Mouse (Mus musculus) kidney, postnatal 10 days (tissue): ENCODE data around the gene Mrpl24.

Experiments
- DNase-seq: peaks from one replicate; pipeline ENCODE4 v3.0.0; 2021; ENCODE audit warnings: mixed read lengths

Gene Mrpl24

DNA sequence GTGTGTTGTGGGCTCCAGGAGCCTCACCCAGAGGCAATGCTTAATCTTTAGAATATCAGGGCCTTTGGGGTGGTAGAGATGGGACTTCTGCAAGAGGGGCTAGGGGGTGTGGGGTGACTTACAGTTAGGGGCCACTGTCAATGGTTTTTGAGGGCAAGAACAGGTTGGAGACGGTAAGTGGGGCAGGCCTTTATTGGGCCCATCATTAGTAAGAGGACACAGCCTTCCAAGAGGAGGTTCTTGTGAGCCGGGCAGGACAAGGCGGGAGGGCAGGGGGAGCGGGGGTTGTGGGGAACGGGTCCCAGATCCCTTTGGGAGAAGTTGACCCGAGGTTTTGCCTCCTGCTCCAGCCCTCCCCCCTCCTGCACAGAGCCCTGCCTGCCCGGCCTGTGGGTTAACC, 5.8 kb upstream of the Mrpl24 start:
- no peak for DNase-seq

DNA sequence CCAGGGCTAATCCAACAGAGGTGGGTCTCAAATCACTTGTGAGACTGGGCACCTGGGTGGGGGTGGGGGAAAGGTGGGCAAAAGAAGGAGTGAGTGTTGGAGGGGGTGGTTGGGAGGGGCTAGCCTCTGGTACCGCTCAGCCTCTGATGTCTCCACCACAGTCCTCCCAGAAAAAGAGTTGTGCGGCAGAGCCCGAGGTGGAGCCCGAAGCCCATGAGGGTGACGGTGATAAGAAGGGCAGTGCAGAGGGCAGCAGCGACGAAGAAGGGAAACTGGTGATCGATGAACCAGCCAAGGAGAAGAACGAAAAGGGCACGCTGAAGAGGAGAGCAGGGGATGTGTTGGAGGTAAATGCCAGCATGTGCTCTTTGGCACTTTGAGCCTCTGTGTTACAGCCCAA, 5.4 kb upstream of the Mrpl24 start:
- DNase-seq: no peak

DNA sequence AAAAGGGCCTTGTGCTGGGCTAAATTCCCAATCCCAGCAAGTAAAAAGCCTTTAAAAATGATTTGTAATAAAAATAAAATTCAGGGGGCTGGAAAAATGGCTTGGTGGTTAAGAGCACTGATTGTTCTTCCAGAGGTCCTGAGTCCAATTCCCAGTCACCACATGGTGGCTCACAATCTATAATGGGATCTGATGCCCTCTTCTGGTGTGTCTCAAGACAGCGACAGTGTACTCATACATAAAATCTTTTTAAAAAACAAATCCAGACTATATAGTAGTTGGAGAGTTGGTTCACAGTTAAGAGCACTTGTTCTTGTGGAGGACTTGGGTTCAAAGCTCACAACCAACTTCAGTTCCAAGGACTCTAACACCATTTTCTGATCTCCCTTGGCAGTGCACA, 2.3 kb upstream of the Mrpl24 start:
- no peak for DNase-seq

GRCm38 (mm10) chr3:87918551-87918950, 755 bp upstream of the Mrpl24 start:
- DNase-seq: no peak

DNA sequence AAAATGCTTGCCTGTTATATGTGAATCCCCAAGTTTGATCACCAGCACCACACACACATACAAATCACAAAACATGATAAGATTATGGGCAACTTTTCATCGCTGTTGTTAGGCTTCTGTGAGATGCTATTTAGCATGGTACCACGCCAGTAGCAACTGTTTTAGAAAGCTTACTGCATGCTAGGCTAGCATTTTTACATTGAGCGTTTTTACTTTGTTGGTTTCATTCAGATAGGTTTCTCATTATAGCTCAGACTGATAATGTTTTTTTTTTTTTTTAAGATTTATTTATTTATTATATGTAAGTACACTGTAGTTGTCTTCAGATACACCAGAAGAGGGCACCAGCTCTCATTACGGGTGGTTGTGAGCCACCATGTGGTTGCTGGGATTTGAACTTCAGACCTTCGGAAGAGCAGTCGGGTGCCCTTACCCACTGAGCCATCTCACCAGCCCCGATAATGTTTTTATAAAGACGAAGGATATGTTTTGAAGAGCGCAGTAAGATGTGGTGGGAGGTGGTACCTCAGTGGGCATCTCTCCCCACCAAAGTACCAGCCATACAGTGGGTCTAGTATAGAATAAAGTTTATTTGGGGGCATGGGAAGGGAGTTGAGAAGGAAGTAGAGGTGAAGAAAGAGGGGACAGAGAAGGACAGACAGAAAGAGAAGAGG, 1.1 kb downstream of the Mrpl24 start:
- no peak for DNase-seq

DNA sequence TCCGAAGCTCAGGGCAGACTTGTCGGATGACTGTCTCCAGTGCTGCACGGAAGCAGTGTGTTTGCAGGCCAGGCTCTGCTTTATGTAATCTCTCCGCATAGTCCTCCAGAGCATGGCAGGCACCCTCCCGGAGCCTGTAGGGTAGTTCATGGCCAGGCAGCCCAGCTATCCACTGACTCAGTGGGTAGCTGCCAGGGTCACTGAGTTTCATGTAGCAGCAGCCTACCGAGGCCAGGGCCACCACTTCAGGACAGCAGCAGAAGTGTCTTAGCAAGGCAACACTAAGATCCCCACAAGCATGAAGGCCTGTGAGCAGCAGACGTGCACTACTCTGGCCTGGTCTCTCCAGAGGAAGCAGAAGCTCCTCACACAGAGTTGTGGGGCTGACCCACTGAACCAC, 5.7 kb downstream of the Mrpl24 start:
- DNase-seq: no peak

DNA sequence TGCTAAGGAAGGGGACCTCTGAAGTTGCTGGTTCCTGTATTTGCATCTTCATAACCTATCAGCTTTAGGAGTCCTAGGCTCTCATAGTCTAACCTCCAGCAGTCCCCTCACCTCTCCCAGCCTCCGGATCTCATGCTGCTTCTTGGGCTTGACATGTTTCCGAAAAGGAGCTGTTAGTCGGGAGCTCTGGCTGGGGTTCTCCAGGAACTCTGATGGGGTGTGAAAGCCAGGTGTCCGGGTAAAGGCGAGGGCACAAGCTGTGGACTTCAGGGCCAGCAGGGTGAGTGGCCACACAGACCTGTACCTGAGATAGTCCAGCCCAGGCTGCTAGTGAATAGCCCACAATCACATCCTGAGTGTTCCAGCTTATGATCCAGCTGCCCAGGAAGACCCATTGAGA, 8.1 kb downstream of the Mrpl24 start:
- no peak for DNase-seq

GRCm38 (mm10) chr3:87929341-87930077, 10.2 kb downstream of the Mrpl24 start:
- DNase-seq: no peak

GRCm38 (mm10) chr3:87930078-87930795, 10.9 kb downstream of the Mrpl24 start, which contains the start of the genes Isg20l2 and Rrnad1:
Gene Isg20l2, plus strand, starts transcription at chr3:87930314.
Gene Rrnad1, minus strand, starts transcription at chr3:87930717.
- DNase-seq: peak; percentile 99

DNA sequence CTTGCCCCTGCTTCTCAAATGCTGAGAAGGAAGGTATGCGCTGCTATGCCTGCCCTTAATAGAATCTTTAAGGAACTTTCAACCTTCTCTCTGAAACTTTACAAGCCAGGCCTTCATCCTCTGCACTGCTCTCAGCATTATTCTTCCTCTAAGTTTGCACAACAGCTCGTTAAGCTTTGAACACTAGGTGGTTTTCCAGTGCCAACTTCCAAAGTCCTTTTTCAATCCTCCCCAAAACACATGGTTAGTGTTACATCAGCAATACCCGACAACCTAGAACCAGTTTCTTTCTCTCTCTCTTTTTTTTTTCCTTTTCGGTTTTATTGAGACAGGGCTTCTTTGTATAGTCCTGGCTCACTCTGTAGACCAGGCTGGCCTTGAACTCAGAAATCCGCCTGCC, 14.7 kb downstream of the Mrpl24 start:
- no peak for DNase-seq

- DNase-seq: no peak
Measured at GRCm38 (mm10) chr3:87934501-87934900, 15.2 kb downstream of the Mrpl24 start.

- DNase-seq: no peak
Measured at GRCm38 (mm10) chr3:87935201-87935600, 15.9 kb downstream of the Mrpl24 start.

- DNase-seq: peak; percentile 94
Measured at GRCm38 (mm10) chr3:87935776-87936175, 16.5 kb downstream of the Mrpl24 start.

DNA sequence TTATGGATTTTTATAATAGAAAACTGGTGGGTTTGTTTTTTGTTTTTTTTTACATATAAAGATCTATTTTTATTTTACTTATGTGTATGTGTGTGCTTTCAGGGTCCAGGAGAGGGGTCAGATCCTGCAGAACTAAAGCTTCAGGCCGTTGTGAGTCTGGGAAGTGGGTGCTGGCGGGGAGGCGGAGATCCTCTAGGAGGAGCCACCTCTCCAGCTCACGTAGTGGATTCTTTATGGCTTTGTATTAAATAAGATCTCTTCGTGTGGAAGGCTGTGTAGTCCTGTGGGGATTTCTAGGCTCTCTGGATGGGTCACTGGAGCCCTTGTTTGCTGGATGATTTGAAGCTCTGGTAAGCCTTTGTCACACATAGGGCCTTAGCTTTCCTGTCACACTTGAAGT, 21.3 kb downstream of the Mrpl24 start:
- DNase-seq: no peak

DNA sequence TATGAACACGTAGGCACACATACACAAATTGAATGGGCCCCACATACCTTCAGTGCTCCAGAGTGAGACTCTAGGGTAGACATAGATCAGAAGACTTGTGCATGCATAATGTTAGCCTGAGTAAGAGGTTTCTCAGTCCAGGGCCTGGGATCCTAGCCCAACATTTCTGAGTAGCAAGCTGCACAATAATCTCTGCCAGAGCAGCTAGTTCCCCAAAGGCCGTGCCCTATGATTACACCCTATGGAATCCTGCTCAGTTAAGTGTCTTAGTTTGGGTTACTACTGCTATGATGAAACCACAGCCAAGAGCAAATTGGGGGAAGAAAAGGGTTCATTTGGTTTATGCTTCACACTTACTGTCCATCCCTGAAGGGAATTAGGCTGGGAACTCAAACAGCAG, 23.2 kb downstream of the Mrpl24 start:
- no peak for DNase-seq

DNA sequence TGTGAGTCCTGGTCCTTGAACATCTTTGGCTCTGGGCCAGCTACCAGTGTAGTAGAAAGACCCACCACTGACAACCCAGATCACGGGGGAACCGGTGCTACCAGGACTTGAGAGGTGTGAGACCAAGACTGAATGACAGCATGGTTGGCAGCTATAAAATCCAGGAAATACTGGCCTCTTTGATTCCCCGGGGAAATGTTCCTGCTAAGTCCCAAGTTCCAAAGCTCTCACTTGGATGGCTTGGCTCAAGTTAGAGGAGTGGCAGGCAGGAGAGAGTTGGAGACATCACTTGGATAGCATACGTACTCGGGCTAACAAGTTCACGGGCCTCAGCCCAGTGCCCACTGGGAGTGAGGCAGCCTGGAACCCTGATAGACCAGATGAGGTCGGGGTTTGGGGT, 24.3 kb downstream of the Mrpl24 start:
- peak; percentile 24 for DNase-seq

- DNase-seq: peak; percentile 25
Measured at GRCm38 (mm10) chr3:87944838-87945600, 25.7 kb downstream of the Mrpl24 start.

- DNase-seq: no peak
Measured at GRCm38 (mm10) chr3:87945781-87946540, 26.7 kb downstream of the Mrpl24 start.

GRCm38 (mm10) chr3:87946541-87946860, 27.2 kb downstream of the Mrpl24 start:
- DNase-seq: no peak

DNA sequence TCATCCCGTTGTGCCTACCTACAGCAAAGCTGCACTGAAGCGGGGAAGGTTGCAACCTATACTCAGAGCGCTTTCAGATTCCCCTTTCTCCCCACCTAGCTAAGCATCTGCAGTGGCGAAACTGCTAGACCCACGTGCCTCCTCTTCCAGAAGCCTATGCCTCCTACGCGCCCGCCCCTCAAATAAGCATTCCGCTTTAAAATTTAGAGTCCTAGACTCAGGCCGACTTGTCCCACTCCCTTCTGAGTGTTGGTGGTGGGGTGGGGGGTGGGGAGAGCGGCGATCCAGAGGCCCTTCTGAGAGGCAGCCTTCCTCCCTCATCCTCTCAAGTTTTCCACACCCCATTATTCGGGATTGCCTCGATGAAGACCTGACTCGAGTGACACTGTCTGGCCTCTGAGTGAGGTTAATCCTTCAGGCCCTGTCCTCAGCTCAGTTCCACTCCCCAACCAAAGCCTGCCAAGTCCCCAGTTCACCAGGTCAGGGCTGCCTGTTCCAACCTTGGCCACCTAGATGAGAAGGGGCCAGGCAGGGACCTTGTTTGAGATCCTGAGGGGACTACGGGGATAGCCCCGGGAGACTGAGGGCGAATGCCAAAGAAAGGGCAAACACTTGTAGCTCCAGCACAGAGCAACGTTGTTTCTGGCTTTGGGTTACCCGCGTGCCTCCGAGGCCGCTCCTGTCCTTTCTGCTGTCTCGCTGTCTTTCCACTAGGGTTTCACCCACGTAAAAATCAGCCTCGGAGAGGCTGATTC, 27.9 kb downstream of the Mrpl24 start:
- DNase-seq: peak; percentile 19

DNA sequence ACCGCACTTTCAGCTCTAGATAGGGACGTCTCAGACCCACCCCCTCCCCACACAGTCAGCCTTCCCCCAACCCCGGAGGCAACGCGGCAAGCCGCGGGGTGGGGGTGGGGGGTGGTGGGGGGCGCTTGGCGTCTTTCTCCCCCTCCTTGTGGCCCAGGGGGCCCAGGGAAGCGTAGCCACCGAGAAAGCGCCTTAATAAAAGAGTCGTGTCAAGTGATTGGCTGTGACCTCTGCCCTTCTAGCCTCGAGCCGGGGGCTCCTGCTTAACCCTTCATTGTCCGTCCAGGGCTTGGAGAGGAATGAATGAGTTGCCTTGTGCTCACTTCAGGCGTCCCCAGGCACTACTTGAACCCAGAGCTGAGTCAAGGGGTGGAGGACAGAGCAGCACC, 28.5 kb downstream of the Mrpl24 start:
- DNase-seq: no peak
